Mouse (Mus musculus) myocyte (in vitro differentiated cells): ENCODE results near the gene Bmpr2. TPM values are rescaled to one million over a fixed set of nuclear protein-coding genes. Genes with fewer than 3 reads are reported as not detected.

Source experiments
- H3K27me3 ChIP-seq: one replicate; pipeline ENCODE4 v1.6.1; 2011; ENCODE audit not compliant: control insufficient read depth, insufficient read depth, insufficient read length
- H3K36me3 ChIP-seq: one replicate; pipeline ENCODE4 v1.6.1; 2011; ENCODE audit not compliant: control insufficient read depth, insufficient read depth
- H3K4me2 ChIP-seq: one replicate; pipeline ENCODE4 v1.6.1; 2011; ENCODE audit warnings: low read depth, control low read depth
- H3K4me3 ChIP-seq: one replicate; pipeline ENCODE4 v1.5.1; 2011; ENCODE audit warnings: mild to moderate bottlenecking, control low read depth, moderate library complexity
- H3K79me2 ChIP-seq: one replicate; pipeline ENCODE4 v1.6.1; 2011; ENCODE audit not compliant: control insufficient read depth, insufficient read depth
- H3ac ChIP-seq: one replicate; pipeline ENCODE4 v1.6.1; 2011; ENCODE audit not compliant: control insufficient read depth, insufficient read length
- CEBPB ChIP-seq: IDR thresholded peaks from 2 replicates; pipeline ENCODE4 v1.6.1; 2011; ENCODE audit warnings: mild to moderate bottlenecking, moderate library complexity; ENCODE audit not compliant: poor library complexity, insufficient read depth, severe bottlenecking
- E2F4 ChIP-seq: IDR thresholded peaks from one replicate; pipeline ENCODE4 v1.6.1; 2011; ENCODE audit warnings: mild to moderate bottlenecking, control low read depth, moderate library complexity; ENCODE audit not compliant: insufficient read depth
- MAX ChIP-seq: IDR thresholded peaks from one replicate; pipeline ENCODE4 v1.6.1; 2011; ENCODE audit warnings: low read depth, mild to moderate bottlenecking, control low read depth
- MYOD1 ChIP-seq, 3 experiments: IDR thresholded peaks; one replicate each; pipeline ENCODE4 v1.6.1; 2011; ENCODE audit warnings: control low read depth in 2 of 3, low read depth in 2 of 3, mild to moderate bottlenecking in 2 of 3, moderate library complexity in 1 of 3; ENCODE audit not compliant: insufficient read length in 2 of 3, control insufficient read depth in 1 of 3
- MYOG ChIP-seq, 3 experiments: IDR thresholded peaks; one replicate each; pipeline ENCODE4 v1.6.1; 2011; ENCODE audit warnings: control low read depth in 2 of 3, low read depth in 2 of 3, mild to moderate bottlenecking in 2 of 3; ENCODE audit not compliant: insufficient read length in 2 of 3, control insufficient read depth in 1 of 3, insufficient read depth in 1 of 3
- POLR2A ChIP-seq: IDR thresholded peaks from one replicate; pipeline ENCODE4 v1.6.1; 2011; ENCODE audit warnings: low read depth, mild to moderate bottlenecking, control low read depth, moderate library complexity; ENCODE audit not compliant: insufficient read length
- POLR2AphosphoS2 ChIP-seq: IDR thresholded peaks from one replicate; pipeline ENCODE4 v1.6.1; 2011; ENCODE audit warnings: low read depth, control low read depth; ENCODE audit not compliant: insufficient read length
- REST ChIP-seq: IDR thresholded peaks from one replicate; pipeline ENCODE4 v1.6.1; 2011; ENCODE audit warnings: mild to moderate bottlenecking, control low read depth, moderate library complexity; ENCODE audit not compliant: insufficient read depth, insufficient read length
- SRF ChIP-seq: IDR thresholded peaks from one replicate; pipeline ENCODE4 v1.6.1; 2011; ENCODE audit warnings: low read depth; ENCODE audit not compliant: control insufficient read depth, insufficient read length
- TCF12 ChIP-seq: IDR thresholded peaks from one replicate; pipeline ENCODE4 v1.6.1; 2011; ENCODE audit warnings: mild to moderate bottlenecking, control low read depth; ENCODE audit not compliant: poor library complexity, insufficient read depth, severe bottlenecking
- TCF3 ChIP-seq: IDR thresholded peaks from one replicate; pipeline ENCODE4 v1.6.1; 2011; ENCODE audit warnings: low read depth, control low read depth; ENCODE audit not compliant: insufficient read length
- USF1 ChIP-seq: IDR thresholded peaks from one replicate; pipeline ENCODE4 v1.6.1; 2011; ENCODE audit warnings: low read depth, mild to moderate bottlenecking, control low read depth, moderate library complexity
- polyA plus RNA-seq: library from polyadenylated mRNA; unstranded; fragments of >200 nt; fragmentation: generic; extraction: Trizol; gene quantifications from one replicate; pipeline ENCODE4 v1.2.1, GENCODE M21; 2012; ENCODE audit warnings: missing spikeins

Bmpr2 gene
- 5.1 TPM for polyA plus RNA-seq

- Histone ChIP-seq H3ac (peak within 1 kb of the TSS; percentile 78), H3K4me3 (peak within 1 kb of the TSS; percentile 97), H3K36me3 (no peaks in the 10 kb centered on the region), H3K4me2 (peak within 1 kb of the TSS; percentile 99), H3K79me2 (peaks cover 45% of the 10 kb centered on the region), H3K27me3 (no peaks in the 10 kb centered on the region)
- TF ChIP-seq TCF3 = no peak
- TF ChIP-seq MYOG (IDR thresholded peaks at IDR 0.05; ENCODE audit: control insufficient read depth in 1 of 3, insufficient read depth in 1 of 3, insufficient read length in 2 of 3, low read depth in 2 of 3) = peak in 1 of 3 experiments; percentile 21
- TF ChIP-seq MAX = no peak
- TF ChIP-seq MYOD1 (IDR thresholded peaks at IDR 0.05; ENCODE audit: control insufficient read depth in 1 of 3, insufficient read length in 2 of 3, low read depth in 2 of 3) = peak in 1 of 3 experiments; percentile 60
- TF ChIP-seq SRF = peak; percentile 14
- peak; percentile 10 for TF ChIP-seq REST
- TF ChIP-seq POLR2AphosphoS2 = peak; percentile 93
- no peak for TF ChIP-seq E2F4
- TF ChIP-seq TCF12 = no peak
- no peak for TF ChIP-seq USF1
- peak; percentile 87 for TF ChIP-seq POLR2A
- TF ChIP-seq CEBPB = no peak
These were observed at the start of gene Bmpr2 for GRCm38 (mm10) chr1:59763164-59763768. Gene Bmpr2, plus strand, starts transcription at chr1:59763400.

GRCm38 (mm10) chr1:59719900-59720299, 43.3 kb upstream of the Bmpr2 start:
- peaks cover 5% of the 10 kb centered on the region for H3K36me3 ChIP-seq
- no peaks in the 10 kb centered on the region for H3K79me2 ChIP-seq
- TF ChIP-seq USF1 (no peak), REST (no peak), SRF (no peak), CEBPB (no peak), TCF12 (no peak), E2F4 (no peak), POLR2A (no peak)
- H3K4me3 ChIP-seq = no peak overlapping the region
- no peak overlapping the region for H3K4me2 ChIP-seq
- no peaks in the 10 kb centered on the region for H3K27me3 ChIP-seq
- no peak overlapping the region for H3ac ChIP-seq

- TF ChIP-seq REST (no peak), POLR2AphosphoS2 (no peak), E2F4 (no peak), POLR2A (no peak), CEBPB (no peak), SRF (no peak), MYOG (IDR thresholded peaks at IDR 0.05; ENCODE audit: control insufficient read depth in 1 of 3, insufficient read depth in 1 of 3, insufficient read length in 2 of 3, low read depth in 2 of 3) (no peak), TCF12 (no peak), USF1 (no peak), MYOD1 (IDR thresholded peaks at IDR 0.05; ENCODE audit: control insufficient read depth in 1 of 3, insufficient read length in 2 of 3, low read depth in 2 of 3) (no peak), TCF3 (no peak), MAX (no peak)
These were observed 37.5 kb upstream of the Bmpr2 start for GRCm38 (mm10) chr1:59725661-59726060.

GRCm38 (mm10) chr1:59730106-59730505, 33.1 kb upstream of the Bmpr2 start:
- H3K36me3 ChIP-seq = no peaks in the 10 kb centered on the region
- H3K4me2 ChIP-seq = no peak overlapping the region
- H3K27me3 ChIP-seq = no peaks in the 10 kb centered on the region
- no peak overlapping the region for H3ac ChIP-seq
- TF ChIP-seq E2F4 (no peak), REST (no peak), CEBPB (no peak), MAX (no peak)
- no peaks in the 10 kb centered on the region for H3K79me2 ChIP-seq
- no peak overlapping the region for H3K4me3 ChIP-seq

More at GRCm38 (mm10) chr1:59725661-59726060, 37.5 kb upstream of the Bmpr2 start:
- Histone ChIP-seq H3K4me2 (no peak overlapping the region), H3K36me3 (no peaks in the 10 kb centered on the region), H3K4me3 (no peak overlapping the region), H3K79me2 (no peaks in the 10 kb centered on the region), H3K27me3 (no peaks in the 10 kb centered on the region), H3ac (no peak overlapping the region)

- no peaks in the 10 kb centered on the region for H3K79me2 ChIP-seq
- no peak for TF ChIP-seq REST
- no peak for TF ChIP-seq MYOD1 (IDR thresholded peaks at IDR 0.05; ENCODE audit: control insufficient read depth in 1 of 3, insufficient read length in 2 of 3, low read depth in 2 of 3)
- no peak for TF ChIP-seq TCF12
- TF ChIP-seq SRF = no peak
- TF ChIP-seq TCF3 = no peak
- no peak for TF ChIP-seq MYOG (IDR thresholded peaks at IDR 0.05; ENCODE audit: control insufficient read depth in 1 of 3, insufficient read depth in 1 of 3, insufficient read length in 2 of 3, low read depth in 2 of 3)
- TF ChIP-seq POLR2AphosphoS2 = no peak
- TF ChIP-seq CEBPB = no peak
- TF ChIP-seq MAX = no peak
- no peak for TF ChIP-seq POLR2A
- no peak for TF ChIP-seq E2F4
- TF ChIP-seq USF1 = no peak
- no peaks in the 10 kb centered on the region for H3K27me3 ChIP-seq
- H3K4me2 ChIP-seq = no peak overlapping the region
- H3K4me3 ChIP-seq = no peak overlapping the region
- H3K36me3 ChIP-seq = no peaks in the 10 kb centered on the region
- no peak overlapping the region for H3ac ChIP-seq
These were observed 32.5 kb upstream of the Bmpr2 start for GRCm38 (mm10) chr1:59730737-59731136.
